Mouse (Mus musculus) embryonic facial prominence, embryonic 12.5 days (tissue): ENCODE measurements at regions not wholly inside any gene's neighbourhood (a gene's known extent, or its start where the extent isn't known, plus 50 kb on each side); places are given as distances from the start of the nearest gene placed in this dataset.

Experiments
- ATAC-seq: fragments of 200-750 bp; cut with Nextera tagmentation; 2 replicates; pipeline ENCODE4 v1.8.0; 2017; ENCODE audit not compliant: insufficient number of reproducible peaks, insufficient read depth, low FRiP score, low TSS enrichment
- H3K27ac ChIP-seq: fragments of 300-500 bp; sonication (generic); 2 replicates; pipeline ENCODE4 v1.5.1; 2016; ENCODE audit warnings: mild to moderate bottlenecking
- H3K27me3 ChIP-seq: fragments of 300-500 bp; sonication (generic); 2 replicates; pipeline ENCODE4 v1.6.1; 2016; ENCODE audit warnings: mild to moderate bottlenecking, moderate library complexity
- H3K36me3 ChIP-seq: fragments of 300-500 bp; sonication (generic); 2 replicates; pipeline ENCODE4 v1.6.1; 2016; ENCODE audit warnings: mild to moderate bottlenecking
- H3K4me1 ChIP-seq: fragments of 300-500 bp; sonication (generic); 2 replicates; pipeline ENCODE4 v1.6.1; 2016
- H3K4me2 ChIP-seq: fragments of 300-500 bp; sonication (generic); replicated peaks from 2 replicates; pipeline ENCODE4 v1.6.1; 2016; ENCODE audit warnings: mild to moderate bottlenecking, moderate library complexity
- H3K4me3 ChIP-seq: fragments of 300-500 bp; sonication (generic); 2 replicates; pipeline ENCODE4 v1.5.1; 2016; ENCODE audit warnings: mild to moderate bottlenecking
- H3K9ac ChIP-seq: fragments of 300-500 bp; sonication (generic); 2 replicates; pipeline ENCODE4 v1.6.1; 2016; ENCODE audit warnings: mild to moderate bottlenecking, moderate library complexity
- H3K9me3 ChIP-seq: fragments of 300-500 bp; sonication (generic); 2 replicates; pipeline ENCODE4 v1.6.1; 2016; ENCODE audit warnings: mild to moderate bottlenecking, moderate library complexity
- WGBS: fragments of 180-500 bp; shearing (Covaris S2); methylation state at CpG from one replicate; pipeline ENCODE4 v1.1.7; 2016; 5-methylcytosine and 5-hydroxymethylcytosine counted together

GRCm38 (mm10) chr4:70160525-70161224 lies 249.6 kb downstream of the Cdk5rap2 start:
- H3K27ac ChIP-seq = no peak overlapping the region
- no peaks in the 10 kb centered on the region for H3K36me3 ChIP-seq
- no peaks in the 10 kb centered on the region for H3K9me3 ChIP-seq
- no peaks in the 10 kb centered on the region for H3K4me1 ChIP-seq
- WGBS = 65% methylated on average over 1 of the region's 1 CpGs
- no peak for ATAC-seq
- no peak overlapping the region for H3K4me3 ChIP-seq
- H3K9ac ChIP-seq = no peak overlapping the region
- no peak overlapping the region for H3K4me2 ChIP-seq
- H3K27me3 ChIP-seq = no peaks in the 10 kb centered on the region

- no peak overlapping the region for H3K4me3 ChIP-seq
- ATAC-seq = no peak
- no peaks in the 10 kb centered on the region for H3K4me1 ChIP-seq
- H3K9me3 ChIP-seq = no peaks in the 10 kb centered on the region
- no peaks in the 10 kb centered on the region for H3K36me3 ChIP-seq
- 84% methylated on average over 1 of the region's 1 CpGs for WGBS
- no peak overlapping the region for H3K9ac ChIP-seq
- H3K27me3 ChIP-seq = no peaks in the 10 kb centered on the region
- H3K27ac ChIP-seq = no peak overlapping the region
- H3K4me2 ChIP-seq = no peak overlapping the region
Observed at GRCm38 (mm10) chr4:70160062-70160461, 250.2 kb downstream of the Cdk5rap2 start.

GRCm38 (mm10) chr4:70153179-70153578 lies 257.1 kb downstream of the Cdk5rap2 start:
- Histone ChIP-seq H3K27me3 (no peaks in the 10 kb centered on the region), H3K4me1 (peaks cover 7% of the 10 kb centered on the region; the same call in 1 of the 2 replicates), H3K9ac (no peak overlapping the region), H3K9me3 (no peaks in the 10 kb centered on the region), H3K4me2 (no peak overlapping the region), H3K4me3 (no peak overlapping the region), H3K27ac (peak overlapping the region; percentile 11; the same call in 1 of the 2 replicates), H3K36me3 (no peaks in the 10 kb centered on the region)
- WGBS = 40% methylated on average over 3 of the region's 3 CpGs
- peak; percentile 88 for ATAC-seq

GRCm38 (mm10) chr4:70109011-70109410 lies 301.2 kb downstream of the Cdk5rap2 start:
- Histone ChIP-seq H3K9me3 (no peaks in the 10 kb centered on the region), H3K27me3 (no peaks in the 10 kb centered on the region), H3K27ac (no peak overlapping the region), H3K4me1 (no peaks in the 10 kb centered on the region), H3K9ac (no peak overlapping the region), H3K36me3 (no peaks in the 10 kb centered on the region), H3K4me2 (no peak overlapping the region), H3K4me3 (no peak overlapping the region)
- no peak for ATAC-seq

GRCm38 (mm10) chr4:70105776-70106175 lies 304.5 kb downstream of the Cdk5rap2 start:
- Histone ChIP-seq H3K27me3 (no peaks in the 10 kb centered on the region), H3K4me1 (no peaks in the 10 kb centered on the region), H3K36me3 (no peaks in the 10 kb centered on the region), H3K9me3 (no peaks in the 10 kb centered on the region), H3K9ac (no peak overlapping the region), H3K4me3 (no peak overlapping the region), H3K27ac (no peak overlapping the region), H3K4me2 (no peak overlapping the region)
- WGBS = 90% methylated on average over 2 of the region's 2 CpGs
- no peak for ATAC-seq

GRCm38 (mm10) chr4:70097353-70097752 lies 312.9 kb downstream of the Cdk5rap2 start:
- Histone ChIP-seq H3K27me3 (no peaks in the 10 kb centered on the region), H3K4me3 (no peak overlapping the region), H3K4me2 (no peak overlapping the region), H3K9ac (no peak overlapping the region), H3K36me3 (no peaks in the 10 kb centered on the region), H3K9me3 (no peaks in the 10 kb centered on the region), H3K4me1 (no peaks in the 10 kb centered on the region), H3K27ac (no peak overlapping the region)
- WGBS = 81% methylated on average over 3 of the region's 3 CpGs
- ATAC-seq = no peak

- Histone ChIP-seq H3K4me1 (no peaks in the 10 kb centered on the region), H3K4me3 (no peak overlapping the region), H3K27me3 (no peaks in the 10 kb centered on the region), H3K9ac (no peak overlapping the region), H3K27ac (no peak overlapping the region), H3K9me3 (no peaks in the 10 kb centered on the region), H3K4me2 (no peak overlapping the region), H3K36me3 (no peaks in the 10 kb centered on the region)
- ATAC-seq = no peak
Observed at GRCm38 (mm10) chr4:70078206-70078605, 332.0 kb downstream of the Cdk5rap2 start.

- no peaks in the 10 kb centered on the region for H3K27me3 ChIP-seq
- no peaks in the 10 kb centered on the region for H3K36me3 ChIP-seq
- H3K4me3 ChIP-seq = no peak overlapping the region
- no peak for ATAC-seq
- no peak overlapping the region for H3K4me2 ChIP-seq
- H3K9me3 ChIP-seq = no peaks in the 10 kb centered on the region
- 73% methylated on average over 1 of the region's 1 CpGs for WGBS
- no peak overlapping the region for H3K9ac ChIP-seq
- no peaks in the 10 kb centered on the region for H3K4me1 ChIP-seq
- no peak overlapping the region for H3K27ac ChIP-seq
Observed at GRCm38 (mm10) chr4:70062516-70062915, 347.7 kb downstream of the Cdk5rap2 start.

GRCm38 (mm10) chr4:70058831-70059544 lies 351.3 kb downstream of the Cdk5rap2 start:
- WGBS = 83% methylated on average over 12 of the region's 12 CpGs

GRCm38 (mm10) chr4:70053136-70053535 lies 357.1 kb downstream of the Cdk5rap2 start:
- Histone ChIP-seq H3K27me3 (no peaks in the 10 kb centered on the region), H3K9me3 (no peaks in the 10 kb centered on the region), H3K36me3 (no peaks in the 10 kb centered on the region), H3K9ac (no peak overlapping the region), H3K27ac (no peak overlapping the region), H3K4me1 (no peaks in the 10 kb centered on the region), H3K4me3 (no peak overlapping the region), H3K4me2 (no peak overlapping the region)
- ATAC-seq = no peak
- 76% methylated on average over 2 of the region's 2 CpGs for WGBS

More at GRCm38 (mm10) chr4:70058831-70059544, 351.3 kb downstream of the Cdk5rap2 start:
- no peak overlapping the region for H3K9ac ChIP-seq
- H3K27me3 ChIP-seq = no peaks in the 10 kb centered on the region
- no peaks in the 10 kb centered on the region for H3K36me3 ChIP-seq
- no peaks in the 10 kb centered on the region for H3K4me1 ChIP-seq
- H3K9me3 ChIP-seq = no peaks in the 10 kb centered on the region
- H3K4me3 ChIP-seq = no peak overlapping the region
- no peak overlapping the region for H3K27ac ChIP-seq
- ATAC-seq = no peak
- H3K4me2 ChIP-seq = no peak overlapping the region

GRCm38 (mm10) chr4:70038241-70038640 lies 372.0 kb downstream of the Cdk5rap2 start:
- ATAC-seq = no peak
- Histone ChIP-seq H3K36me3 (no peaks in the 10 kb centered on the region), H3K4me1 (no peaks in the 10 kb centered on the region), H3K4me2 (no peak overlapping the region), H3K4me3 (no peak overlapping the region), H3K9me3 (no peaks in the 10 kb centered on the region), H3K9ac (no peak overlapping the region), H3K27me3 (no peaks in the 10 kb centered on the region), H3K27ac (no peak overlapping the region)
- 68% methylated on average over 1 of the region's 1 CpGs for WGBS

- H3K27ac ChIP-seq = no peak overlapping the region
- no peak for ATAC-seq
- no peaks in the 10 kb centered on the region for H3K9me3 ChIP-seq
- H3K4me2 ChIP-seq = no peak overlapping the region
- no peaks in the 10 kb centered on the region for H3K36me3 ChIP-seq
- no peaks in the 10 kb centered on the region for H3K27me3 ChIP-seq
- no peaks in the 10 kb centered on the region for H3K4me1 ChIP-seq
- H3K9ac ChIP-seq = no peak overlapping the region
- no peak overlapping the region for H3K4me3 ChIP-seq
- 46% methylated on average over 1 of the region's 1 CpGs for WGBS
Observed at GRCm38 (mm10) chr4:70035912-70036311, 374.3 kb downstream of the Cdk5rap2 start.
